Mouse (Mus musculus): ENCODE data around the gene Tmem44.

GRCm38 (mm10) chr16:30572239-30572638, 21.6 kb upstream of the Tmem44 start:
- TF ChIP-seq GATA1 (IDR thresholded peaks at IDR 0.05; ENCODE audit: low read length) (no peak), TAL1 (IDR thresholded peaks at IDR 0.05; ENCODE audit: low read length) (no peak)
